Mouse (Mus musculus) G1E (cell line): ENCODE measurements at regions not wholly inside any gene's neighbourhood (a gene's known extent, or its start where the extent isn't known, plus 50 kb on each side); places are given as distances from the start of the nearest gene placed in this dataset.
"Not testable (repeated sequence)": the region's sequence is repeated elsewhere in the genome, so short reads cannot be mapped to it uniquely, and the experiment has no call there.

Source experiments
- ATAC-seq: 2 replicates; pipeline ENCODE4 v1.8.0; 2016; ENCODE audit warnings: mild to moderate bottlenecking; ENCODE audit not compliant: insufficient number of reproducible peaks, poor library complexity, low FRiP score, severe bottlenecking; ENCODE audit errors: extremely low read depth
- DNase-seq: peaks from one replicate; pipeline ENCODE4 v3.0.0; 2012; ENCODE audit warnings: low spot score
- H3K27me3 ChIP-seq: 2 replicates; pipeline ENCODE4 v1.6.1; 2012; ENCODE audit warnings: mild to moderate bottlenecking, low read length, inconsistent platforms; ENCODE audit not compliant: insufficient read depth
- H3K36me3 ChIP-seq: replicated peaks from 2 replicates; pipeline ENCODE3; 2012; ENCODE audit warnings: mild to moderate bottlenecking, inconsistent platforms
- H3K4me1 ChIP-seq: 2 replicates; pipeline ENCODE4 v1.6.1; 2012; ENCODE audit warnings: low read depth, low read length, inconsistent platforms, mixed read lengths; ENCODE audit not compliant: insufficient read depth
- H3K4me3 ChIP-seq: 2 replicates; pipeline ENCODE4 v1.5.1; 2012; ENCODE audit warnings: low read depth, mild to moderate bottlenecking, inconsistent platforms, low read length, moderate library complexity, mixed read lengths
- H3K9me3 ChIP-seq: replicated peaks from 2 replicates; pipeline ENCODE4 v1.6.1; 2012; ENCODE audit warnings: inconsistent platforms
- CTCF ChIP-seq: IDR thresholded peaks from 2 replicates; pipeline ENCODE4 v1.5.1; 2012; ENCODE audit warnings: low read depth, low read length, inconsistent platforms, mixed read lengths
- GATA1 ChIP-seq: IDR thresholded peaks from 2 replicates; pipeline ENCODE4 v1.6.1; 2012; ENCODE audit warnings: borderline replicate concordance, low read length, inconsistent platforms, mixed read lengths
- GATA2 ChIP-seq: IDR thresholded peaks from 2 replicates; pipeline ENCODE4 v1.6.1; 2012; ENCODE audit warnings: low read depth, low read length, inconsistent platforms, borderline replicate concordance
- POLR2AphosphoS5 ChIP-seq: IDR thresholded peaks from 2 replicates; pipeline ENCODE4 v1.6.1; 2012; ENCODE audit warnings: low read depth, low read length, inconsistent platforms; ENCODE audit not compliant: insufficient replicate concordance
- TAL1 ChIP-seq: conservative IDR thresholded peaks from 2 replicates; pipeline ENCODE4 v1.6.1; 2012; ENCODE audit warnings: low read depth, low read length, inconsistent platforms, mixed read lengths

DNA sequence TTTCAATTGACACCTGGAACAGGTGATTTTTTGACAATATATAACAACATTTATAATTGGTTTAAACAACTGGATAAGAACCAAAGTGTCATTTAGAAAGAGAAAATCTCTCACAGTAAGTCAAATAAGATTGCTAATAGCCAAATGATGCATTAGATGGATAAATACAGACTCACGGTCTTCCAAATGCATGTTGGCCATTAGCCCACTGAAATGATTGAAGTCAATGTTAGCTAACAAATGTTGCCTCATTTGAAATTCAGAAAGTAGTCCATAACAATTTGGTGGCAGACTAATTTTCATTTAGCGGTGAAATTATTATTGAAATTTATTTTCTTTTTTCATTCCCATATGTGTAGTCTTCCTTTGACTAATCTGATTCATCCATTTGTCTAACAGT, 354.9 kb downstream of the Rprm start:
- Histone ChIP-seq H3K9me3 (peaks cover 2% of the 10 kb centered on the region; the same call in 1 of the 2 replicates), H3K4me1 (no peaks in the 10 kb centered on the region), H3K27me3 (no peaks in the 10 kb centered on the region), H3K4me3 (no peak overlapping the region), H3K36me3 (no peaks in the 10 kb centered on the region)
- ATAC-seq (no peak), DNase-seq (no peak)
- TF ChIP-seq GATA1 (no peak), TAL1 (no peak), CTCF (no peak)

DNA sequence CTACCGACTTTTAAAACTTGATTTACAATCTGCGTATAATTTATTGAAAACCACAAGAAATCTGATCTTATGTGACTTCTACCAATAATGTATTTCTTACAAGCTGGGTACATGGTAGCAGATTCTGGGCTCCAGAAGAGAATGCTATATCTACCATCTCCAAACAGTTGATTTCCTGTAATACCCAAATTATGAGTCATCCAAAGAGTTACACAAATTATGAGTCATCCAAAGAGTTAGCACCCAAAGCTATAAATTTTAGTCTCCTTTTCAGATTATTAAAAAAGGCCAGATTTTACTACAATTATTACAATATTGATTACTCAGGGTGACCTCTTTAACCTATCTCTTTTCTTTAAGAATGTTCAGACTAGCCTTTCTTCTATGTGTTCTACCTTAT, 321.9 kb downstream of the Rprm start:
- no peak for DNase-seq
- no peak for TF ChIP-seq GATA1
- no peak for TF ChIP-seq TAL1
- no peak for TF ChIP-seq GATA2
- no peak for TF ChIP-seq CTCF
- no peak for TF ChIP-seq POLR2AphosphoS5
- no peaks in the 10 kb centered on the region for H3K4me1 ChIP-seq
- no peaks in the 10 kb centered on the region for H3K27me3 ChIP-seq
- H3K9me3 ChIP-seq, result no peaks in the 10 kb centered on the region
- H3K4me3 ChIP-seq, result no peak overlapping the region
- no peaks in the 10 kb centered on the region for H3K36me3 ChIP-seq
- no peak for ATAC-seq

DNA sequence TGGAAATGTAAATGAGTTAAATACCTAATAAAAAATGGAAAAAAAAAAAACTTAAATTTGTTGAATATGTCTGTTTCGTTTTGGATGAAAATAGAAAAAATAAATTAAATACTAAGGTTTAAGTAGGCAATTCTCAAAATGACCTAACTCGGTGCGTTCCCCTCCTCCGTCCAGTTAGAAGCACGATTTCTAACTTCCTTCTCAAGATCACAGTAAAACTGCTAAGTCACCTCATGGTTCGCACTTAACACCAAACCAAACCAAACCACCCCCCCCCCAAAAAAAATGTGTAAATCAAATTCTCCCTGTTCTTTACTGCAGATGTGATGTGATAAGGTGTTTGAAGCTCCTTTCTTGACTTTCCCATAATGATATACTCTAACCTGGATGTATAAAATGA, 303.3 kb downstream of the Rprm start:
- ATAC-seq, result peak; percentile 76
- not testable (repeated sequence) for H3K4me1 ChIP-seq

DNA sequence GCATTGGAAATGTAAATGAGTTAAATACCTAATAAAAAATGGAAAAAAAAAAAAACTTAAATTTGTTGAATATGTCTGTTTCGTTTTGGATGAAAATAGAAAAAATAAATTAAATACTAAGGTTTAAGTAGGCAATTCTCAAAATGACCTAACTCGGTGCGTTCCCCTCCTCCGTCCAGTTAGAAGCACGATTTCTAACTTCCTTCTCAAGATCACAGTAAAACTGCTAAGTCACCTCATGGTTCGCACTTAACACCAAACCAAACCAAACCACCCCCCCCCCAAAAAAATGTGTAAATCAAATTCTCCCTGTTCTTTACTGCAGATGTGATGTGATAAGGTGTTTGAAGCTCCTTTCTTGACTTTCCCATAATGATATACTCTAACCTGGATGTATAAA, 296.8 kb downstream of the Rprm start:
- ATAC-seq, result peak; percentile 66
- H3K27me3 ChIP-seq, result not testable (repeated sequence)

More for the DNA sequence above, 303.3 kb downstream of the Rprm start:
- H3K36me3 ChIP-seq, H3K4me3 ChIP-seq, DNase-seq, H3K9me3 ChIP-seq, H3K27me3 ChIP-seq: not testable (repeated sequence)

DNA sequence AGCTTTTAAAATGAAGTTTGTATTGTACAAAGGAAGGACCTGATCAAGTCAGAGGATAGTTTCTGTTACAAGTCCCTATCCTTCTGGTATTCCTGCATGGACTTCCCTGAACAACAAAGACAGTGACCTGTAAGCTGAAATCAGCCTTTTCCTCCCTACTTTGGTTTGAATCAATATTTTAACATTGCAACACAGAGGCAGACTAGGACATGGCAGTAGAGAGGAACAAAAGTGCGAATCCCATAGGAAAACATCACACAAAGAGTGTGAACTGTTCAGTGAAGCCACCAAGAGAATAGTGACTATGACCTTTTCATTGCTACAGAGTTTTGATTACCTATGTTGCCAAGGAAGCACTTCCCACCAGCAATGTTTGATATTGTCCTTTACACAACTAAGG, 288.7 kb downstream of the Rprm start:
- ATAC-seq (no peak), DNase-seq (no peak)
- H3K4me3 ChIP-seq, result no peak overlapping the region
- H3K36me3 ChIP-seq, result no peaks in the 10 kb centered on the region
- 0 out of 2 replicates have a peak, but pooled peaks cover 3% of the 10 kb centered on the region for H3K9me3 ChIP-seq
- no peaks in the 10 kb centered on the region for H3K27me3 ChIP-seq
- TF ChIP-seq GATA2, result no peak
- TF ChIP-seq POLR2AphosphoS5, result no peak
- no peak for TF ChIP-seq GATA1
- TF ChIP-seq CTCF, result no peak
- H3K4me1 ChIP-seq, result no peaks in the 10 kb centered on the region

More for the DNA sequence above, 296.8 kb downstream of the Rprm start:
- not testable (repeated sequence) for H3K36me3 ChIP-seq, H3K4me1 ChIP-seq, H3K9me3 ChIP-seq, H3K4me3 ChIP-seq, DNase-seq

DNA sequence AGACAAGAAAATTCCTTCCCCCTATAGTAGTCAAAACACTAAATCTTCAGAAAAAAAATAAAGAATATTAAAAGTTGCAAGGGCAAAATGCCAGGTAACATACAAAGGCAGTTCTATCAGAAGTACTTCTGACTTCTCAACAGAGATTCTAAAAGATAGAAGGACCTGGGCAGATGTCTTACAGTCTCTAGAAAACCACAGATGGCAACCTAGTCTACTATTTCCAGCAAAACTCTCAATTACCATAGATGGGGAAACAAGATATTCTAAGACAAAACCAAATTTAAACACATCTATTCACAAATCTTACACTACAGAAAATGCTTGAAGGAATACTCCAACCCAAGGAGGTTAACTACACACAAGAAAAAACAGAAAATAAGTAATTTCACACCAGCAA, 281.7 kb downstream of the Rprm start:
- TF ChIP-seq GATA2, result no peak
- no peak for TF ChIP-seq CTCF
- no peak for TF ChIP-seq POLR2AphosphoS5
- no peak for TF ChIP-seq TAL1
- no peak for TF ChIP-seq GATA1
- Histone ChIP-seq H3K27me3 (no peaks in the 10 kb centered on the region), H3K4me1 (no peaks in the 10 kb centered on the region), H3K4me3 (no peak overlapping the region), H3K9me3 (0 out of 2 replicates have a peak, but pooled peaks cover 3% of the 10 kb centered on the region), H3K36me3 (no peaks in the 10 kb centered on the region)
- no peak for ATAC-seq
- no peak for DNase-seq

DNA sequence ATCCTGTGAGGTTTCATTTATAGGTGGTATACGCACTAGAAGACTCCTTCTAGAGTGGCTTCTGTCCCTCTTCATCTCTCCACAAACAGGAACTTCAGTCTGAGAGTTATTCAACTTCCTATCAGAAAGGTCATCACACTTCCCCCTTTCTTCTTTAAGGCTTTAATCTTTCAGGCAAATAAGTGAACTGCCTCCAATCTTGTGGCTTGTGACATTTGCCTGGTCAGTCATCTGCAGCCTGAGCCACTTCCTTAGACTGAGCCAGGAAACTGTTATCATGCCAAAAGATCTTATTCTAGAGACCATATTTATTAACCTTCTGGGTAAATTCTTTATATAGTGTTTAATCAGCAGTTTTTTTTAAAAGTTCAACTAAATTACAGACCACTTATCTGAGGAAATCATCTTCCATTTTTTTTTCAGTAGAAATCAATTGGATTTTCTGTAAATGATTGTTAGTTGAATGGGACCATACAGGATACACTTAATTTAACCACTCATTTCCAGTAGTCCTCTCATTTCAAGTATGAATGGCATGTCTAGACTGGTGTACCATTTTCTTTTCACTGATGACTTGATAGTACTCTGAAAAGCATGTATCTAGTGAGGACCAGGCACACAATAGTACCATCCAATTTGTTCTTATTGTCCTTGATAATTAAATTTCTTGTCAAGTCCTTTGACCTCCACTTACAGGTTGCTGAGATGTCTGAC, 234.4 kb downstream of the Rprm start:
- Histone ChIP-seq H3K36me3 (no peaks in the 10 kb centered on the region), H3K27me3 (no peaks in the 10 kb centered on the region), H3K4me1 (no peaks in the 10 kb centered on the region), H3K9me3 (no peaks in the 10 kb centered on the region), H3K4me3 (no peak overlapping the region)
- DNase-seq, result no peak
- TF ChIP-seq TAL1 (no peak), GATA1 (no peak), CTCF (no peak), POLR2AphosphoS5 (no peak), GATA2 (no peak)
- no peak for ATAC-seq
